Mouse (Mus musculus): ENCODE results near the gene Ssmem1. TPM values are rescaled to one million over a fixed set of nuclear protein-coding genes. Genes with fewer than 3 reads are reported as not detected.
A peak's percentile ranks its signal among the peaks of the same experiment; 100 is the strongest.

Ssmem1 gene
- polyA plus RNA-seq, 1 experiment from 2014 or later = 0.49 TPM

DNA sequence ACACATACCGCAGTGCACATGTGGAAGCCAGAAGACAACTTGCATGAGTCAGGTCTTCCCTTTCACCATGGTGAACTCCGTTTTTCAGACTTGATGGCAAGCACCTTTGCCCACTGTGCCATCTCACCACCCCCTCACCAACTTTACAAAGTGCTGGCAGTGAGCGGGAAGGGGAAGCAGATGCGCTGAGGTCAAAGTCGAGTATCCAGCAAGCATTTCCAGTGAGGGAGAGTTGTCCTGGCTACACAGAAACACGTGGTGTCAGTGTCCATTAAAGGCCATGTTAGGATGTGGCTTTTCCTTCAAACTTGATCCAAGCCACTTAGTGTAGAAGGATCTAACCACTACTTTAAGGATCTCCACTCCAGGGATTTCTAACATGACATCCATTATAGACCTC, 31.9 kb upstream of the Ssmem1 start:
- no peak overlapping the region for H3K9ac ChIP-seq
- H3K4me1 ChIP-seq = peaks cover 4% of the 10 kb centered on the region; the same call in 1 of the 2 replicates
- no peak overlapping the region for H3K27ac ChIP-seq
- no peaks in the 10 kb centered on the region for H3K27me3 ChIP-seq (replicated peaks)
- H3K9me3 ChIP-seq = no peaks in the 10 kb centered on the region
- H3K36me3 ChIP-seq = peaks cover 30% of the 10 kb centered on the region
- H3K4me2 ChIP-seq (replicated peaks) = no peak overlapping the region
- H3K4me3 ChIP-seq = no peak overlapping the region
- WGBS = 88% methylated on average over 6 of the region's 6 CpGs
- no peak for ATAC-seq (ENCODE audit: low FRiP score, low read depth)

DNA sequence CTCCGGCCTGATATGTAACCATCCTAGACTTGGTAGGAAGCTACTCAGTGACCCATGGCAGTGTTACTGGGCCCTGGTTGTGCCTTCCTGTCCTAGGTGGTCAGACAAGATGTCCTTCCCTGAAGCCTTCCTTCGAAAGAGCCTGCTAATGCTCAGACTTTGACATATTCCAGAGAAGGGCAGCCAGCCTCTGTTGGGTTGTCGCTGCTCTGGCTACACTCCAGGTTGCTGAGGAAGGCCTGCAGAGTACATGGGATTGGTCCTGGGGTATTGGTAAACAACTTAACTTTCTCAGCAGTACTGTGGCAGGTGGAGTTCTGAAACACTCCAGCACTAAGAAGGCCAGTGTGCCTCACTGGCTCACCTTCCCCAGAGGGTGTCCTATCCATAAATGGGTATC, 30.2 kb upstream of the Ssmem1 start:
- no peak overlapping the region for H3K27ac ChIP-seq
- H3K4me2 ChIP-seq (replicated peaks) = no peak overlapping the region
- H3K36me3 ChIP-seq = peaks cover 43% of the 10 kb centered on the region
- 94% methylated on average over 3 of the region's 3 CpGs for WGBS
- H3K9ac ChIP-seq = no peak overlapping the region
- peaks cover 4% of the 10 kb centered on the region; the same call in 1 of the 2 replicates for H3K4me1 ChIP-seq
- no peaks in the 10 kb centered on the region for H3K27me3 ChIP-seq (replicated peaks)
- H3K4me3 ChIP-seq = no peak overlapping the region
- no peak for ATAC-seq (ENCODE audit: low FRiP score, low read depth)
- no peaks in the 10 kb centered on the region for H3K9me3 ChIP-seq

DNA sequence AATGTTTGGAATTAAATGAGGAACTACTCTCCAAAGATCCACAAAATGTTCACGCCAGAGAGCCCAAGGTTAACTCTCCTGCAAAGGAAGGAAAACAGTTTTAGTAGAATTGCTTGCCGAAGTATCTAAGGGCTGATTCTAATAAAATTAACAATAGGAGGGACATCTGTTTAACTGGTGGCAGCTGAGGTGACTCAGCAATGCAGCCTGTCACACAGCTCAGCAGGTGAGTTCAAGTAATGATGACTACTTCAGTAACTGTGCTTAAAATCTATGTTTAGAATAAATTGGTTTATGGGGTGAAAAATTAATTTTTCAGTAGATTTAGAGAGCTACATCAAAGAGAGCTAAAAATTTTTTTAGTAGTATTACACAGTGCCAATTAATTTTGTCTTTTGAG, 26.7 kb upstream of the Ssmem1 start:
- 84% methylated on average over 2 of the region's 2 CpGs for WGBS
- H3K9me3 ChIP-seq = no peaks in the 10 kb centered on the region
- no peak overlapping the region for H3K9ac ChIP-seq
- no peak overlapping the region for H3K4me2 ChIP-seq (replicated peaks)
- no peak for ATAC-seq (ENCODE audit: low FRiP score, low read depth)
- no peaks in the 10 kb centered on the region for H3K27me3 ChIP-seq (replicated peaks)
- H3K27ac ChIP-seq = no peak overlapping the region
- H3K4me1 ChIP-seq = no peaks in the 10 kb centered on the region
- peaks cover 65% of the 10 kb centered on the region for H3K36me3 ChIP-seq
- H3K4me3 ChIP-seq = no peak overlapping the region

DNA sequence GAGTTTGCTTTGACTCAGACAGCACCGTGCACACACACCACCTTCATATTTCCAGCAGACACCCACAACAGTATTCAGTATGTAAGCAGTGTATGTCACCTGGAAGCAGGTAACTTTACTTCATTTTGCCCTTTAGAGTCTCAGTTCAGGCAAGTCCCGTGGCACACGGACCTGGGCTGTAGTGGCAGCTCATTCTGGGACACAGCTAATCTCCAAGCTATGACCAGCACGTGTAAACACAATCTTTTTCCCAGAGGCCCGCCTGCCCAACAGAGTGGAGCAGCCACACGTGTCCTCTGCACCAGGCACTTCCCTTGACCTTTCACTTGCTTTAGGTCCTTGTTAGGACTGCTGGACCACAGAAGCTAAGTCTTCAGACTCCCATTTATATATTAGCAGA, 23.1 kb upstream of the Ssmem1 start:
- Histone ChIP-seq H3K36me3 (peaks cover 64% of the 10 kb centered on the region), H3K4me3 (no peak overlapping the region), H3K9ac (no peak overlapping the region), H3K27me3 (replicated peaks) (no peaks in the 10 kb centered on the region), H3K4me1 (no peaks in the 10 kb centered on the region), H3K9me3 (no peaks in the 10 kb centered on the region), H3K4me2 (replicated peaks) (no peak overlapping the region), H3K27ac (no peak overlapping the region)
- WGBS = 91% methylated on average over 6 of the region's 6 CpGs
- ATAC-seq (ENCODE audit: low FRiP score, low read depth) = no peak

GRCm38 (mm10) chr6:30499049-30499448, 10.6 kb upstream of the Ssmem1 start:
- Histone ChIP-seq H3K4me3 (no peak overlapping the region), H3K4me1 (no peaks in the 10 kb centered on the region), H3K9ac (no peak overlapping the region), H3K27ac (no peak overlapping the region), H3K9me3 (no peaks in the 10 kb centered on the region), H3K36me3 (peaks cover 32% of the 10 kb centered on the region), H3K27me3 (replicated peaks) (no peaks in the 10 kb centered on the region), H3K4me2 (replicated peaks) (no peak overlapping the region)
- WGBS = 88% methylated on average over 3 of the region's 3 CpGs
- ATAC-seq (ENCODE audit: low FRiP score, low read depth) = no peak

DNA sequence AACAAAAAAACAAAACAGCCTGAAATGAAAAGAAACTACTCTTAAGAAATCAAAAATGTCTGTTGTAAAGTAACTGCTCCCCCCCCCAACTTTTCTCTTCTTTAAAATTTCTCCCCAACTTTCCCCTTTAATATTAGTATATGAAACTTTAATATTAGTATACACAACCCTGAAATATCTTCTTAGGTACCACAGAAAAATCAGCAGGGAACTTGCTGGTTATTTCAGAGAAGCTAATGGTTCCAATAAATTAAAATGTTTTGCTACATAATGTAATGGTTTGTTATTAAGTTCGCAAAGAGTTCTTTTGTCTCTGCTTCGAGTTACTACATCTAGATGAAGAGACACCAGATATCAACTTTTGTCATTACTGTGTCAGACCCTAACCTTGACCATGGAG, 825 bp upstream of the Ssmem1 start:
- no peak for ATAC-seq (ENCODE audit: low FRiP score, low read depth)
- peak overlapping the region; percentile 40 for H3K4me3 ChIP-seq
- no peaks in the 10 kb centered on the region for H3K9me3 ChIP-seq
- H3K36me3 ChIP-seq = peaks cover 16% of the 10 kb centered on the region
- peak overlapping the region; percentile 53 for H3K9ac ChIP-seq
- H3K27ac ChIP-seq = peak overlapping the region; percentile 13
- peak overlapping the region; percentile 72 for H3K4me2 ChIP-seq (replicated peaks)
- H3K4me1 ChIP-seq = peaks cover 5% of the 10 kb centered on the region
- H3K27me3 ChIP-seq (replicated peaks) = no peaks in the 10 kb centered on the region
- 5% methylated on average over 2 of the region's 2 CpGs for WGBS

- Histone ChIP-seq H3K4me2 (replicated peaks) (peak overlapping the region; percentile 72), H3K27ac (peak overlapping the region; percentile 13; the same call in 1 of the 2 replicates), H3K4me1 (peaks cover 5% of the 10 kb centered on the region), H3K4me3 (no peak overlapping the region), H3K9me3 (no peaks in the 10 kb centered on the region), H3K27me3 (replicated peaks) (no peaks in the 10 kb centered on the region), H3K36me3 (peaks cover 6% of the 10 kb centered on the region), H3K9ac (0 out of 2 replicates have a peak overlapping the region, but pooled peaks have one; percentile 3)
- 71% methylated on average over 5 of the region's 5 CpGs for WGBS
- no peak for ATAC-seq (ENCODE audit: low FRiP score, low read depth)
These were observed 642 bp downstream of the Ssmem1 start for GRCm38 (mm10) chr6:30510291-30510690.

GRCm38 (mm10) chr6:30514242-30514641, 4.6 kb downstream of the Ssmem1 start:
- Histone ChIP-seq H3K36me3 (no peaks in the 10 kb centered on the region), H3K4me2 (replicated peaks) (no peak overlapping the region), H3K27me3 (replicated peaks) (no peaks in the 10 kb centered on the region), H3K9me3 (no peaks in the 10 kb centered on the region), H3K4me1 (peaks cover 5% of the 10 kb centered on the region), H3K9ac (no peak overlapping the region), H3K27ac (no peak overlapping the region), H3K4me3 (no peak overlapping the region)
- ATAC-seq (ENCODE audit: low FRiP score, low read depth) = no peak
- 41% methylated on average over 9 of the region's 9 CpGs for WGBS

DNA sequence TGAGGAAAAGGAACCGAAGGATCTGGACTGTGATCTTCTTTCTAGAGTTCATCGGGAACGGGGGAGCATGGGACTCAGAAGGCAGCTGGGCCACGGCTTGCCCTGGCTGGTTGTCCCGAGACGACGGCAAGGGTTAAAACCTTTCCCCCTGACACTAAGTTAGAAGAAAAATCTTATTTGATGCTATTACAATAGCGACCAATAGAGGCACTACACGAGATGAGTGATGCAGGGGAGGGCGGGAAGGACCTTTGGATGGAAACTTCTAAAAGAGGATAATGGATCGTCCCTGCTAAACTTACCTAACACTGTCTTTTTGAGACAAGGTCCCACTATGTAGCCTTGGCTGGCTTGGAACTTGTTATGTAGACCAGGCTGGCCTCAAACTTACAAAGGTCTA, 10.8 kb downstream of the Ssmem1 start:
- 68% methylated on average over 11 of the region's 11 CpGs for WGBS

GRCm38 (mm10) chr6:30525456-30526332, 16.0 kb downstream of the Ssmem1 start:
- no peak for ATAC-seq (ENCODE audit: low FRiP score, low read depth)
- Histone ChIP-seq H3K9ac (no peak overlapping the region), H3K4me1 (peaks cover 14% of the 10 kb centered on the region), H3K36me3 (no peaks in the 10 kb centered on the region), H3K4me3 (no peak overlapping the region), H3K4me2 (replicated peaks) (no peak overlapping the region), H3K27ac (0 out of 2 replicates have a peak overlapping the region, but pooled peaks have one; percentile 2), H3K9me3 (no peaks in the 10 kb centered on the region), H3K27me3 (replicated peaks) (no peaks in the 10 kb centered on the region)
- 59% methylated on average over 7 of the region's 7 CpGs for WGBS

More for the DNA sequence above, 10.8 kb downstream of the Ssmem1 start:
- H3K27ac ChIP-seq = no peak overlapping the region
- H3K9ac ChIP-seq = no peak overlapping the region
- H3K27me3 ChIP-seq (replicated peaks) = no peaks in the 10 kb centered on the region
- H3K4me2 ChIP-seq (replicated peaks) = no peak overlapping the region
- no peak overlapping the region for H3K4me3 ChIP-seq
- no peaks in the 10 kb centered on the region for H3K36me3 ChIP-seq
- no peaks in the 10 kb centered on the region for H3K4me1 ChIP-seq
- no peaks in the 10 kb centered on the region for H3K9me3 ChIP-seq
- no peak for ATAC-seq (ENCODE audit: low FRiP score, low read depth)

DNA sequence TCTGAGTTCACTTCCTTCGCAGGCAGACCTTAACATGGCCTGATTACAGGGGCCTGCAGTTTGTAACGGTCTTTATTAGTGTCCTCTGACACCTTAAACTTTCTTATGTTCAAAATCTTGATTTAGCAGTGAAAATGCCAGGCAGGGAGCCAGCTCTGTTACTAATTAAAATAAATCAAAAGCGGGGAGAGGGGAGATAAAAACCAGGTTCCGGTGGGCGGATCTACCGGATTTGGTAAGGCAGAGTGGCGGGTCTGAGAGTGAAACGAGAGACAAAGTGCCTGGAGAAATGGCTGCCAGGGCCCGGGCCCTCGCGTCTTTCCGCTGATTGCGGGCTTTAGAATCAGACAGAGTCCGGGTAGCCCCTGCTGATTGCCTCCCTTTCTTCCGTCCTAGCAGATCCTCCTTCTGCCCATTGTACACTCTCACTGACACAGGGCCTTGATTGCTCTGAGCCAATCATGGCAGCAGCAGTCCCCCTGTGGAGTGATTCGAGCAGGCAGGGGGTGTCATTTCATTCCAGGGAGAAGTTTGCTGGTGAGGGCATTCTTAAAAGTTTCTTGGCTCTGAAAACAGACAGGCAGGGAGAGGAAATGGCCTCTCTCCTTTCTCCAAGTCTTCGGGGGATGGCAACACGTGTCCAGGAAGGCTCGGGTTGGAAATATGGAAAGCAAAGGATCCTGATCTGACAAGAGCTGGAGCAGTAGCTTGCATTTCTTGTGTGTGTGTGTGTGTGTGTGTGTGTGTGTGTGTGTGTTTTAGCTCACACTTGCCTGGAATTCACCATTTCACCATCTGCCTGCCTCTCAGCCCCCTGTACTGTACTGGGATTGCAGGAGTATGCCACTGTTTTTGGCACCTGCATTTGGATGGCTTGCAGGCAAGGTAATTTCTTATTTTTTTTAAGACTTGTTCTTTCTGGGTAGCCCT, 17.2 kb downstream of the Ssmem1 start:
- 7% methylated on average over 19 of the region's 19 CpGs for WGBS
- ATAC-seq (ENCODE audit: low FRiP score, low read depth) = peak; percentile 72
- H3K4me3 ChIP-seq = no peak overlapping the region

DNA sequence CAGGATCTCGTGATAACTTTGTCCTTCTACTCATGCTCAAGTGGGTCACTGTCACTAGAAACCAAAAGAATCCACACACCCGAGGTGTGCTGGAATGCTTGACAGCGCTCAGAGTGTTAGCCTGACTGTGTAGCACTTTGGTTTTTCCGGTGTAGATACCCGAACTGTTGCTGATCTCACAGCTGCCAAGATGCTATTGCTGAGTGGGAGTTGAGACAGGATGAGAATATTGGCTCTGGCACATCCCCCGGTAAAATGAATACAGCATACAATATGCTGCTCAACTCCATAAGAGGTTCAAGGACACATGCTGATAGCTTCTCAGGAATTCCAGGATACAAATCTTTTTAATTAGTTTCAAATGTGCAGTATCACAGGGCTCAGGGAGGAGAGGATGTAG, 19.2 kb downstream of the Ssmem1 start:
- no peaks in the 10 kb centered on the region for H3K36me3 ChIP-seq
- no peak overlapping the region for H3K4me3 ChIP-seq
- H3K27me3 ChIP-seq (replicated peaks) = no peaks in the 10 kb centered on the region
- H3K4me2 ChIP-seq (replicated peaks) = no peak overlapping the region
- H3K27ac ChIP-seq = no peak overlapping the region
- WGBS = 71% methylated on average over 6 of the region's 6 CpGs
- H3K9me3 ChIP-seq = no peaks in the 10 kb centered on the region
- no peak for ATAC-seq (ENCODE audit: low FRiP score, low read depth)
- no peak overlapping the region for H3K9ac ChIP-seq
- H3K4me1 ChIP-seq = peaks cover 14% of the 10 kb centered on the region

More for the DNA sequence above, 17.2 kb downstream of the Ssmem1 start:
- Histone ChIP-seq H3K9me3 (no peaks in the 10 kb centered on the region), H3K27me3 (replicated peaks) (no peaks in the 10 kb centered on the region), H3K27ac (peak overlapping the region; percentile 39; the same call in 1 of the 2 replicates), H3K4me2 (replicated peaks) (peak overlapping the region; percentile 45), H3K9ac (peak overlapping the region; percentile 13; the same call in 1 of the 2 replicates), H3K4me1 (peaks cover 14% of the 10 kb centered on the region), H3K36me3 (no peaks in the 10 kb centered on the region)
